Mouse (Mus musculus) intestine, postnatal 0 days (tissue): Measurements from ENCODE around the gene Gskip. TPM values are rescaled to one million over a fixed set of nuclear protein-coding genes. Genes with fewer than 3 reads are reported as not detected.

Experiments
- ATAC-seq: fragments of 200-750 bp; cut with Nextera tagmentation; 2 replicates; pipeline ENCODE4 v1.8.0; 2017; ENCODE audit warnings: mild to moderate bottlenecking, moderate TSS enrichment, moderate library complexity
- H3K27ac ChIP-seq: fragments of 300-500 bp; sonication (generic); 2 replicates; pipeline ENCODE4 v1.5.1; 2014; ENCODE audit warnings: mild to moderate bottlenecking, low read depth, low read length, moderate library complexity
- H3K27me3 ChIP-seq: fragments of 300-500 bp; sonication (generic); replicated peaks from 2 replicates; pipeline ENCODE4 v1.6.1; 2014; ENCODE audit warnings: low read length, mixed read lengths; ENCODE audit not compliant: control insufficient read depth, insufficient read depth
- H3K36me3 ChIP-seq: fragments of 300-500 bp; sonication (generic); 2 replicates; pipeline ENCODE4 v1.6.1; 2014; ENCODE audit warnings: mild to moderate bottlenecking, moderate library complexity; ENCODE audit not compliant: control insufficient read depth, insufficient read depth
- H3K4me1 ChIP-seq: fragments of 300-500 bp; sonication (generic); replicated peaks from 2 replicates; pipeline ENCODE4 v1.6.1; 2014; ENCODE audit warnings: antibody characterized with exemption, low read length, mixed read lengths; ENCODE audit not compliant: control insufficient read depth, insufficient read depth
- H3K4me2 ChIP-seq: fragments of 300-500 bp; sonication (generic); replicated peaks from 2 replicates; pipeline ENCODE4 v1.6.1; 2014; ENCODE audit warnings: low read depth, mild to moderate bottlenecking, moderate library complexity
- H3K4me3 ChIP-seq: fragments of 300-500 bp; sonication (generic); 2 replicates; pipeline ENCODE4 v1.5.1; 2014; ENCODE audit warnings: low read depth, low read length
- H3K9ac ChIP-seq: fragments of 300-500 bp; sonication (generic); 2 replicates; pipeline ENCODE4 v1.6.1; 2014; ENCODE audit warnings: mild to moderate bottlenecking, low read depth, low read length
- H3K9me3 ChIP-seq: fragments of 300-500 bp; sonication (generic); 2 replicates; pipeline ENCODE4 v1.6.1; 2016; ENCODE audit warnings: mixed run types; ENCODE audit not compliant: control insufficient read depth
- CTCF ChIP-seq: sonication (generic); IDR thresholded peaks from 2 replicates; pipeline ENCODE4 v1.5.1; 2016; ENCODE audit warnings: low read depth, mild to moderate bottlenecking, control low read depth, antibody characterized with exemption, moderate library complexity
- WGBS: fragments of 180-500 bp; shearing (Covaris S2); extraction: QIAGEN DNeasy Blood & Tissue Kit; methylation state at CpG from one replicate; pipeline ENCODE4 v1.1.7; 2014; 5-methylcytosine and 5-hydroxymethylcytosine counted together
- polyA plus RNA-seq: library from polyadenylated mRNA; unstranded; fragments of >200 nt; fragmentation: Nextera tagmentation; extraction: Ambion mirVana; gene quantifications from 2 replicates; pipeline ENCODE4 v1.2.1, GENCODE M21; 2015

Gskip gene
- polyA plus RNA-seq, 1 experiment from 2014 or later = 35.6 TPM

- Histone ChIP-seq H3K27me3 (no peaks in the 10 kb centered on the region), H3K4me3 (no peak overlapping the region), H3K4me1 (no peaks in the 10 kb centered on the region), H3K9ac (no peak overlapping the region), H3K9me3 (no peaks in the 10 kb centered on the region), H3K4me2 (no peak overlapping the region), H3K27ac (no peak overlapping the region), H3K36me3 (peaks cover 25% of the 10 kb centered on the region)
- 92% methylated on average over 7 of the region's 7 CpGs for WGBS
- no peak for TF ChIP-seq CTCF
- ATAC-seq = no peak
These were observed 6.4 kb upstream of the Gskip start for GRCm38 (mm10) chr12:105678211-105678610.

- no peak for ATAC-seq
- 82% methylated on average over 3 of the region's 3 CpGs for WGBS
- no peak overlapping the region for H3K4me2 ChIP-seq
These were observed 5.9 kb upstream of the Gskip start for GRCm38 (mm10) chr12:105678762-105679161.

GRCm38 (mm10) chr12:105685001-105685691 is 517 bp downstream of the Gskip start, which contains the start of gene Atg2b:
Gene Atg2b (minus strand): TSS chr12:105685211.
- no peaks in the 10 kb centered on the region for H3K27me3 ChIP-seq
- H3K4me1 ChIP-seq = 0 out of 2 replicates have a peak, but pooled peaks cover 3% of the 10 kb centered on the region
- no peaks in the 10 kb centered on the region for H3K9me3 ChIP-seq
- peak within 1 kb of the TSS; percentile 98 for H3K27ac ChIP-seq
- ATAC-seq = peak; percentile 83
- no peaks in the 10 kb centered on the region; the same call in 1 of the 2 replicates for H3K36me3 ChIP-seq
- peak within 1 kb of the TSS; percentile 93 for H3K4me2 ChIP-seq
- H3K4me3 ChIP-seq = peak within 1 kb of the TSS; percentile 95
- peak within 1 kb of the TSS; percentile 98 for H3K9ac ChIP-seq
- TF ChIP-seq CTCF = no peak
- under 1% methylated on average over 72 of the region's 73 CpGs for WGBS

More at GRCm38 (mm10) chr12:105678762-105679161, 5.9 kb upstream of the Gskip start:
- Histone ChIP-seq H3K36me3 (peaks cover 20% of the 10 kb centered on the region), H3K27me3 (no peaks in the 10 kb centered on the region), H3K4me3 (no peak overlapping the region), H3K9ac (no peak overlapping the region), H3K4me1 (no peaks in the 10 kb centered on the region), H3K9me3 (no peaks in the 10 kb centered on the region), H3K27ac (no peak overlapping the region)
- no peak for TF ChIP-seq CTCF

GRCm38 (mm10) chr12:105686791-105687190 is 2.2 kb downstream of the Gskip start:
- H3K9ac ChIP-seq = no peak overlapping the region
- H3K27ac ChIP-seq = peak overlapping the region; percentile 73
- ATAC-seq = no peak
- no peak for TF ChIP-seq CTCF
- H3K4me3 ChIP-seq = no peak overlapping the region
- H3K36me3 ChIP-seq = no peaks in the 10 kb centered on the region; the same call in 1 of the 2 replicates
- peak overlapping the region; percentile 93; the same call in 1 of the 2 replicates for H3K4me2 ChIP-seq
- H3K4me1 ChIP-seq = 0 out of 2 replicates have a peak, but pooled peaks cover 3% of the 10 kb centered on the region
- no peaks in the 10 kb centered on the region for H3K27me3 ChIP-seq
- no peaks in the 10 kb centered on the region for H3K9me3 ChIP-seq
- 84% methylated on average over 3 of the region's 3 CpGs for WGBS

- Histone ChIP-seq H3K9me3 (no peaks in the 10 kb centered on the region), H3K27ac (peak overlapping the region; percentile 73), H3K4me3 (no peak overlapping the region), H3K27me3 (no peaks in the 10 kb centered on the region), H3K4me1 (0 out of 2 replicates have a peak, but pooled peaks cover 3% of the 10 kb centered on the region), H3K4me2 (no peak overlapping the region), H3K9ac (no peak overlapping the region), H3K36me3 (no peaks in the 10 kb centered on the region; the same call in 1 of the 2 replicates)
- peak; percentile 50 for ATAC-seq
- no peak for TF ChIP-seq CTCF
- WGBS = 31% methylated on average over 4 of the region's 4 CpGs
These were observed 2.8 kb downstream of the Gskip start for GRCm38 (mm10) chr12:105687416-105687815.

GRCm38 (mm10) chr12:105688546-105688945 is 3.9 kb downstream of the Gskip start:
- peak; percentile 40 for TF ChIP-seq CTCF
- Histone ChIP-seq H3K9ac (no peak overlapping the region), H3K27me3 (no peaks in the 10 kb centered on the region), H3K9me3 (no peaks in the 10 kb centered on the region), H3K4me2 (no peak overlapping the region), H3K27ac (0 out of 2 replicates have a peak overlapping the region, but pooled peaks have one; percentile 73), H3K4me3 (no peak overlapping the region), H3K4me1 (0 out of 2 replicates have a peak, but pooled peaks cover 3% of the 10 kb centered on the region), H3K36me3 (no peaks in the 10 kb centered on the region; the same call in 1 of the 2 replicates)
- ATAC-seq = no peak
- 76% methylated on average over 4 of the region's 4 CpGs for WGBS
